Mouse (Mus musculus): ENCODE measurements around the gene Rabgap1l. TPM values are rescaled to one million over a fixed set of nuclear protein-coding genes. Genes with fewer than 3 reads are reported as not detected.

Gene Rabgap1l
- polyA plus RNA-seq, 1 experiment, result 85.7 TPM

DNA sequence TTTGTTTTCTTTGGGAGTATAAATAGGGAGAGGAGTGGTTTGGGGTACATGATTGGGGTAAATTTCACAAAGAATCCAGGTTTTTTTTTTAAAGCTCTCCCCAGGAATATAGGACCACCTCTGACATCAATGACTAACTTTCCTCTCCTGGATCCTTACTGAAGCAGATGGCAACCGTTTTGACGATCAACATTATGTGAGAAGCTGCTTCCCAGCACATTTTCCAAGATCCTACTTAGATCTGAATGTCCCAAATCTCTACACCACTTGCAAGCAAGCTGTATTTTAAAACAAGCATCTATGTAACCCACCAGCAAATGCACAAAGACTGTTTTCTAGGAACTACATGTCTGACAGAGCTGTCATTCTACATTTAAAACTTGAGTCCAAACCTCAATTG is 311.4 kb downstream of the Rabgap1l start:
- H3K27me3 ChIP-seq (replicated peaks), result no peaks in the 10 kb centered on the region
- H3K4me1 ChIP-seq, result no peaks in the 10 kb centered on the region
- H3K36me3 ChIP-seq (replicated peaks; ENCODE audit: low read length), result no peaks in the 10 kb centered on the region
- H3K4me3 ChIP-seq (replicated peaks), result no peak overlapping the region
- TF ChIP-seq GATA1 (IDR thresholded peaks at IDR 0.05; ENCODE audit: borderline replicate concordance, low read length), result no peak
- no peak for TF ChIP-seq FLI1 (IDR thresholded peaks at IDR 0.05; ENCODE audit: low read length)
- no peaks in the 10 kb centered on the region for H3K9me3 ChIP-seq

DNA sequence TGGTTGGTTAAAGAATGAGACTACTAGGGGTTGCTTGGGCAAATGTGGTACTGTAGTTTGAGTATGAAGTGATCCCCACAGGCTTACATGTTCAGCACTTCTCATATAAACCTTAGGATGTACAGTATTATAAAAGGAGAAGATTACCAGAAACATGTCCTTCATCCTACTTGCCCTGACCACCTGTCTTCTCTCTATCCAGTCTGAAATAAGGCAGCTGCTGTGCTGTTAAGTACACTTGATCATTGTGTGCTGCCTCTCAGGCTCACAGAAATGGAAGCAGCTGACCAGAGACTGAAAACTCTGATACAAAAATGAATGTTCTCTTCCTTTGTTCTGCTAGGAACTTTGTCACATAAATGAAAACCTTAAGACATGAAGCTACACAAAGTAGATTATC is 325.6 kb downstream of the Rabgap1l start:
- Histone ChIP-seq H3K4me1 (peaks cover 2% of the 10 kb centered on the region; the same call in 1 of the 2 replicates), H3K36me3 (replicated peaks; ENCODE audit: low read length) (peaks cover 4% of the 10 kb centered on the region), H3K9me3 (no peaks in the 10 kb centered on the region), H3K27me3 (replicated peaks) (no peaks in the 10 kb centered on the region), H3K4me3 (replicated peaks) (no peak overlapping the region)
- TF ChIP-seq FLI1 (IDR thresholded peaks at IDR 0.05; ENCODE audit: low read length), result no peak
- no peak for TF ChIP-seq GATA1 (IDR thresholded peaks at IDR 0.05; ENCODE audit: borderline replicate concordance, low read length)

DNA sequence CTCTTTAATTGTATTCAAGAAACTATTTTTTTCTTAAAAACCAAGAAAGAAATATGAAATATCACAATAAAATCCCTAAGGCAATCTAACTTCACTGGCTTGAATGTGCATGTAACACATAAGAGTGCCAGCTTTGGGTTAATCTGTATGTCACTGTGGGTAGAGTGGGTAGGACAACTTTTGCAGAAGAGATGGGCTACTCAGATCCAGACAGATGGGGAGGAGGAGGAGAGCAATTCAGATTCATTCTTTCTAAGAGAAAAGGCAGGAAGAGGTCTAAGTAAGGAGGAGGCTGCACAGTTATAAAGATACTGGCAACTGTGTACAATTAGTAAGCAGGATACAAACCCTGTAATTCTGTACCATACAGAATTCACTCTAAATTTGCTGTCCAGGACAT is 327.8 kb downstream of the Rabgap1l start:
- Histone ChIP-seq H3K4me3 (replicated peaks) (no peak overlapping the region), H3K36me3 (replicated peaks; ENCODE audit: low read length) (no peaks in the 10 kb centered on the region), H3K27me3 (replicated peaks) (no peaks in the 10 kb centered on the region), H3K4me1 (peaks cover 2% of the 10 kb centered on the region; the same call in 1 of the 2 replicates), H3K9me3 (no peaks in the 10 kb centered on the region)
- TF ChIP-seq GATA1 (IDR thresholded peaks at IDR 0.05; ENCODE audit: borderline replicate concordance, low read length) (no peak), FLI1 (IDR thresholded peaks at IDR 0.05; ENCODE audit: low read length) (no peak)

DNA sequence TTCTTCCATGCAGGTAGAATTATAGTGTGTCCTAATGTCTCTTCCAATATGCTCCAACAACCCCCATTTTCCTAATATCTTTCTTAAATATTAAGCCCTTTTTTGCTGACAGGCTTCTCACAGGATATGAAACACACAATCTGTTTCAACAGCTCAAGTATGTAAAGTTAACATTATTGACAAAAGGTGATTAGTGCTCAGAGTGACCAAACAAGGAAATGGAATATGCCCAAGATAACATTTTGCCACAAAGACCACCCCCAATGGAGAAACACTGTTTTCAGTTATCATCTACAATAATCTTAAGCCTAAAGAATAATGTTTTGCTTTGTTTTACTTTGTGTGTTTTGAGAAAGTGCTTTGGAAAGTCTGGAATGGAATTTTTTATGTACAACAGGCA is 328.9 kb downstream of the Rabgap1l start:
- H3K4me1 ChIP-seq, result peaks cover 2% of the 10 kb centered on the region; the same call in 1 of the 2 replicates
- TF ChIP-seq FLI1 (IDR thresholded peaks at IDR 0.05; ENCODE audit: low read length) (no peak), GATA1 (IDR thresholded peaks at IDR 0.05; ENCODE audit: borderline replicate concordance, low read length) (no peak)
- H3K9me3 ChIP-seq, result no peaks in the 10 kb centered on the region
- H3K36me3 ChIP-seq (replicated peaks; ENCODE audit: low read length), result no peaks in the 10 kb centered on the region
- no peaks in the 10 kb centered on the region for H3K27me3 ChIP-seq (replicated peaks)
- no peak overlapping the region for H3K4me3 ChIP-seq (replicated peaks)

DNA sequence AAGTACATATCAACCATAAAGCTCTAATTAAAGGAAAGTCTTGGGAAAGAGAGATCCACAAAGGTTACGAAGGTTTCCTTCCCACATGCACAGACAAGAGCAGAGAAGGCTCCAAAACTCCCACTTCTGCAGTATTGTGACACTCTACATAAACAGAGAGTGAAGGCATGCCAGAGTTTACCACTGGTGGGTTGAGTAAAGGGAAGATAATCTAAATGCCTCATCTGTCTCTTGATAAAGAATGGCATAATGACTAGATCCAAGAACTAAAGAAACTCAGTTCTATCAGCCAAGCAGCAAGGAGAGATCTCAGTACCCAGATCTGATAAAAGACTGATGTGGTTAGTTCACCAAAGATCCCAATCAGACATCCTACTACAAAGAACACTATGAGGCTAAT is 332.7 kb downstream of the Rabgap1l start:
- Histone ChIP-seq H3K27me3 (replicated peaks) (no peaks in the 10 kb centered on the region), H3K9me3 (no peaks in the 10 kb centered on the region), H3K36me3 (replicated peaks; ENCODE audit: low read length) (no peaks in the 10 kb centered on the region), H3K4me3 (replicated peaks) (no peak overlapping the region), H3K4me1 (peaks cover 2% of the 10 kb centered on the region; the same call in 1 of the 2 replicates)
- no peak for TF ChIP-seq GATA1 (IDR thresholded peaks at IDR 0.05; ENCODE audit: borderline replicate concordance, low read length)
- TF ChIP-seq FLI1 (IDR thresholded peaks at IDR 0.05; ENCODE audit: low read length), result no peak

GRCm38 (mm10) chr1:160451663-160452062 is 341.3 kb downstream of the Rabgap1l start:
- Histone ChIP-seq H3K36me3 (replicated peaks; ENCODE audit: low read length) (peaks cover 3% of the 10 kb centered on the region), H3K4me1 (peaks cover 4% of the 10 kb centered on the region; the same call in 1 of the 2 replicates), H3K27me3 (replicated peaks) (peaks cover 2% of the 10 kb centered on the region), H3K9me3 (no peaks in the 10 kb centered on the region), H3K4me3 (replicated peaks) (no peak overlapping the region)
- no peak for TF ChIP-seq FLI1 (IDR thresholded peaks at IDR 0.05; ENCODE audit: low read length)
- no peak for TF ChIP-seq GATA1 (IDR thresholded peaks at IDR 0.05; ENCODE audit: borderline replicate concordance, low read length)

- no peaks in the 10 kb centered on the region; the same call in none of the 2 replicates for H3K4me1 ChIP-seq
- H3K4me3 ChIP-seq (replicated peaks), result no peak overlapping the region
- TF ChIP-seq GATA1 (IDR thresholded peaks at IDR 0.05; ENCODE audit: borderline replicate concordance, low read length) (no peak), FLI1 (IDR thresholded peaks at IDR 0.05; ENCODE audit: low read length) (no peak)
- H3K9me3 ChIP-seq, result no peaks in the 10 kb centered on the region
- peaks cover 3% of the 10 kb centered on the region for H3K36me3 ChIP-seq (replicated peaks; ENCODE audit: low read length)
- peaks cover 2% of the 10 kb centered on the region for H3K27me3 ChIP-seq (replicated peaks)
Measured at GRCm38 (mm10) chr1:160448681-160449080, 344.3 kb downstream of the Rabgap1l start.

DNA sequence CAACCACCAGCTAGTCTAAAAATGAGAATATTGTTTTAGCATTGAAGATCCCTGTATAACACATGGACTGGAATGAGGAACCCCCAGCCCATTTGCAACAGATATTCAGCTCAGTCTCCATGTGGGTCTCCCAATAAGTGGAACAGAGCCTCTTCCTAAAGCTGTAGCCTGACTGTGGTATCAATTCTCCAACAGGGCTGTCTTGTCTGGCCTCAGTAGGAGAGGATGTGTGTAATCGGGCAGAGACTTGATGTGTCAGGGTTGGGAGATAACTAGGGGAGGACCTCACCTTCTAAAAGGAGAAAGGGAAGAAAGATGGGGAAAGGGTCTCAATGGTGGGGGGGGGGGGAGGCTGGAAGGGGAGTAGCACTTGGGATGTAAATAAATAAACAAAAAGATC is 346.2 kb downstream of the Rabgap1l start:
- no peak overlapping the region for H3K4me3 ChIP-seq (replicated peaks)
- no peaks in the 10 kb centered on the region for H3K9me3 ChIP-seq
- H3K36me3 ChIP-seq (replicated peaks; ENCODE audit: low read length), result peaks cover 4% of the 10 kb centered on the region
- TF ChIP-seq FLI1 (IDR thresholded peaks at IDR 0.05; ENCODE audit: low read length), result no peak
- no peak for TF ChIP-seq GATA1 (IDR thresholded peaks at IDR 0.05; ENCODE audit: borderline replicate concordance, low read length)
- H3K27me3 ChIP-seq (replicated peaks), result peaks cover 2% of the 10 kb centered on the region
- H3K4me1 ChIP-seq, result peaks cover 1% of the 10 kb centered on the region

- TF ChIP-seq FLI1 (IDR thresholded peaks at IDR 0.05; ENCODE audit: low read length), result no peak
- TF ChIP-seq GATA1 (IDR thresholded peaks at IDR 0.05; ENCODE audit: borderline replicate concordance, low read length), result no peak
Measured at GRCm38 (mm10) chr1:160443506-160443905, 349.5 kb downstream of the Rabgap1l start.

GRCm38 (mm10) chr1:160441679-160442078 is 351.3 kb downstream of the Rabgap1l start:
- Histone ChIP-seq H3K4me1 (peaks cover 7% of the 10 kb centered on the region), H3K4me3 (replicated peaks) (no peak overlapping the region), H3K27me3 (replicated peaks) (no peaks in the 10 kb centered on the region), H3K36me3 (replicated peaks; ENCODE audit: low read length) (peaks cover 9% of the 10 kb centered on the region), H3K9me3 (no peaks in the 10 kb centered on the region)
- TF ChIP-seq FLI1 (IDR thresholded peaks at IDR 0.05; ENCODE audit: low read length) (no peak), GATA1 (IDR thresholded peaks at IDR 0.05; ENCODE audit: borderline replicate concordance, low read length) (no peak)

More at GRCm38 (mm10) chr1:160443506-160443905, 349.5 kb downstream of the Rabgap1l start:
- H3K9me3 ChIP-seq, result no peaks in the 10 kb centered on the region
- H3K27me3 ChIP-seq (replicated peaks), result no peaks in the 10 kb centered on the region
- peaks cover 7% of the 10 kb centered on the region for H3K4me1 ChIP-seq
- H3K36me3 ChIP-seq (replicated peaks; ENCODE audit: low read length), result peaks cover 9% of the 10 kb centered on the region
- H3K4me3 ChIP-seq (replicated peaks), result no peak overlapping the region

GRCm38 (mm10) chr1:160441161-160441560 is 351.9 kb downstream of the Rabgap1l start:
- H3K4me3 ChIP-seq (replicated peaks), result no peak overlapping the region
- peaks cover 9% of the 10 kb centered on the region for H3K36me3 ChIP-seq (replicated peaks; ENCODE audit: low read length)
- TF ChIP-seq FLI1 (IDR thresholded peaks at IDR 0.05; ENCODE audit: low read length), result no peak
- no peak for TF ChIP-seq GATA1 (IDR thresholded peaks at IDR 0.05; ENCODE audit: borderline replicate concordance, low read length)
- no peaks in the 10 kb centered on the region for H3K27me3 ChIP-seq (replicated peaks)
- H3K4me1 ChIP-seq, result peaks cover 7% of the 10 kb centered on the region
- H3K9me3 ChIP-seq, result no peaks in the 10 kb centered on the region
